Mouse (Mus musculus) testis, postnatal 10 days (tissue): ENCODE data around the gene Dynll2.
A peak's percentile ranks its signal among the peaks of the same experiment; 100 is the strongest.
"Not testable (repeated sequence)": the region's sequence is repeated elsewhere in the genome, so short reads cannot be mapped to it uniquely, and the experiment has no call there.

Source experiments
- DNase-seq: peaks from one replicate; pipeline ENCODE4 v3.0.0; 2021; ENCODE audit warnings: low spot score

Dynll2 gene

DNA sequence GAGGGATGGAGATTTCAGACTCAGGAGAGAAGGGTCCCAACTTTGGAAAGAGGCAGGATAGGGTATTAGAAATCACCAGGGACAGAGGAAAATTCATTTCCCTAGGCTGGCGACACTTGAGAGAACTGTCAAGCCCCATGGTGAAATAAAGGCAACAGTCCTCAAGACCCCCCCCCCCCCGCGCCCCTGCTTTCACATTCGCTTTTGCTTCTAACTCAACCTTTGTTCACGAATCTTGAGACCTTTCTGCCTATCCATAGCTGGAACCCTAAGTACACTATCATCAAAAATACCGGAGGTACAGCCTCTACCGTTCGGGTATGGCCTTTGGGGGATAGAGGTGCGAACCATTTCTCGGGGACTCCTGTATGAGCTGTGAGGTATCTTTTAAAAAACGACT is 528 bp upstream of the Dynll2 start:
- DNase-seq = no peak

GRCm38 (mm10) chr11:87986141-87986741 is 1.1 kb downstream of the Dynll2 start:
- DNase-seq = peak; percentile 86

- no peak for DNase-seq
These were observed 1.7 kb downstream of the Dynll2 start for GRCm38 (mm10) chr11:87985643-87986042.

DNA sequence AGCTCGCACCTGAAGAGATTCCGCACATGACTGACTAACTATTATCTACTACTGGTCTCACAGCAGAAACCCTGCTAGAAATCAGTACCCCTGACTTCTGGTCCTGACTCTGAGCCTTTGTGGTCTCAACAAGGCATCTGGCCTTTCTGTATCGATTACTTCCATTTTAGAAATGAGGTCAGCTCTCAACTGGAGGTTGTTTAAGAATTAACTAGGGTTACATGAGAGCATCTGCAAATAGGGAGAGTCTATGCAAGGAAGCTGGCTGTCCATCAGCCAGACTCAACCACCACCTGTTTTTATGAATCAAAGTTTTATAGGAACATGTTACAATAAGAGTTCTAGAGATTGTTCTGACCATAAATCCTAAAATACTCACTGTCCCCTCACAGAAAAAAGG is 2.8 kb downstream of the Dynll2 start:
- DNase-seq = no peak

DNA sequence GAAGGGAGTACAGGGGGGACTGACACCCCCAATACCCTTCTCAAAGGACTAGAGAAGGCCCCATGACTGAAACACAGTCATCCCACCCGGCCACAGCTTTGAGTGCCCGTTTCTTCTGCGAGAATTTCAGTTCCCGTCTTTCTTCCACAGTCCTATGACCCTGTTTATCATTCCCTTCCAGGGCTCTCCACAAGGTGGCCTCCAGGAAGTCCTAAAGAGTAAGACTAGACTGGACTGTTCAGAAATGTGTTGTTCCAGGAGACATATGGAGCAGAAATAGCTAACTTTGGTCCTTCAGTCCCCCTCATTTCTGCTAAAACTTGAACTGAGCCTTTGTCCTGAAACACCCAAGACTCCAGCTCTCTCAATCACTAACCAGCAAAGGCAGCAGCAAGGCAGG is 8.4 kb downstream of the Dynll2 start:
- DNase-seq = no peak

- DNase-seq = not testable (repeated sequence)
These were observed 10.3 kb downstream of the Dynll2 start for GRCm38 (mm10) chr11:87977021-87977420.

DNA sequence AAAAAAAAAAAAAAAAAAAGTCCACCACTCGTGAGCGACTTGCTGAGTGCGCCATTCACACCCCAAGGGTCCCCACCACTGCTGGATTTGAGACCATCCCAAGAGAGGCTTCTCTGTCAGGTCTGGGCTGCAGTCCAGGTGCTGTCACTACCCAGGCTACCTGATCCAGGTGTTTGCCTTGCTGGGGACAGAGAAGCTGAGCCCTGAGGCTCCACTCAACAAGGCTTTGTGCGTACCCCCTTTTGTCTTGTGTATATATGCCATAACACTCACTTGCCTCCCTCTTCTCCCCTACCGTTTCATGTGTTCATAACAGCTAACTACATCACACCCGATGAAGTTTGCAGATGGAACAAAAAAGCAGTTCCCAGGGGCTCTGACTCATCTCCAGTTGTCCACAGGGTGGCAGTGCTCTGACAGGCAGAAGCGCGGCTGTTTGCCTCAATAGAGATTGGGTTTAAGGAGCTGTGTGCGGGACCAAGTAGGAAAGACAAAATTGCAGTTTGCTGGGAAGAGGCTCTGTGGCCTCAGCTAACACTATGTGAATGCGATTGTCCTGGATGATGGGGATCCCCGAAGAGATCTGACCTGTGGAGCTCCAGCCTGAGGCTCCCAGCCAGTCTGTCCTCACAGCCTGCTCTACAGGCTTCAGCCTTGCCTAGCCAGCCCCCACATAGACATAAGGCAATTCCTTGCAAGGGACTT is 12.7 kb downstream of the Dynll2 start:
- DNase-seq = peak; percentile 66

GRCm38 (mm10) chr11:87973559-87974305 is 13.6 kb downstream of the Dynll2 start:
- no peak for DNase-seq

- DNase-seq = no peak
These were observed 14.5 kb downstream of the Dynll2 start for GRCm38 (mm10) chr11:87972829-87973228.

- DNase-seq = no peak
These were observed 18.8 kb downstream of the Dynll2 start for GRCm38 (mm10) chr11:87968356-87969122.

- peak; percentile 89 for DNase-seq
These were observed 19.5 kb downstream of the Dynll2 start for GRCm38 (mm10) chr11:87967692-87968289.

DNA sequence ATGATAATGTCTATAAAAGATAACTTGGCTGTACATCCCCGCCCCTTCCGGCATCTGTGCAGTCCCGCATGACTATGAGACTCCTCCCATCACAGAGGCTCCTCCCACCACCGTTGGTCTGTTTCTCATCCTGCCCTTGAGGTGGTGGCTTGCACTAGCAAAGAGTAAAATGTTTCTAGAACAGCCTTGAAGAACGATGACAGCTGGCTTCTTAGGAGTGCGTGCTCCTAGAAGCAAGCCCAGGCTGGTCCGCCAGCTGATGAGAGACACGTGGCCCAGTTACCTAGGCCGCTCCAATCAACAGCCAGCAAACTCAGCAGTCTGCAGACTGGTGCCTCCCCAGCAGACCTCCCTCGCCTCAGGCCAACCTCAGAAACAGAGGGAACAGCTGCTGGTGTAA is 21.1 kb downstream of the Dynll2 start:
- DNase-seq = peak; percentile 57

- DNase-seq = no peak
These were observed 22.0 kb downstream of the Dynll2 start for GRCm38 (mm10) chr11:87965293-87965692.

DNA sequence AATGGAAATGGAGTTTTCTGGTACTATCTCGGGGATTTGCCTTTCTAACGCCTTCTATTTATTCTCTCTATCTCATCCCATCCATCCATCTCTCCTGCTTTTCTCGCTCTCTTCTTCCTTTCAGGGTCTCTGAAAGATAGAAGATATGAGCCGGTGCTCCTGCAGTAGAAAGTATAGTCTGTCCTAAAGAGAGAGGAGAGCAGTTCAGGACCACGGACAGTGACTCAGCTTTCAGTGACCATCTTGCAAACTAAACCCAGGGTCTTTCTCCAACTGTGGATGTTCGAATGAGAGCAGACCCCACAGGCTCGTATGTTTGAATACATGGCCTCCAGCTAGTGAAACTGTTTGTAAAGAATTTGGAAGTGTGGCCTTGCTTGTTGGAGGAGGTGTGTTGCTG is 30.3 kb downstream of the Dynll2 start:
- no peak for DNase-seq

- DNase-seq = no peak
These were observed 32.2 kb downstream of the Dynll2 start for GRCm38 (mm10) chr11:87955144-87955543.

GRCm38 (mm10) chr11:87949990-87950389 is 37.3 kb downstream of the Dynll2 start:
- no peak for DNase-seq

DNA sequence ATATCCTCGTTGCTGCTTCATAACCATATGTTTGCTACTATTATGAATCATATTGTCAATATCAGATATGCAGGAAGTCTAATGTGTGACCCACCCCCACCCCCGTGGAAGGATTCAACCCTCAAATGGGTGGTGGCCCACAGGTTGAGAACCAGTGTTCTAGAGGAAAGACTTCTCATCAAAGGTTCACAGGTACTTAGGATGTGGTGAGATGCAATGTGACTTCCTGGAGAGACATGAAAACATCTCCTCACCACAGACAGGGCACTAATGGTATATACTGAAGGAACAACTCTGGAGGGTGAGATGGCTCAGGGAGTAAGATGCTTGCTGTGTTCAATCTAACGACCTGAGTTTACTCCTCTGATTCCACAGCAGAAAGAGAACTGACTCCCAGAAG is 51.9 kb downstream of the Dynll2 start:
- DNase-seq = no peak

DNA sequence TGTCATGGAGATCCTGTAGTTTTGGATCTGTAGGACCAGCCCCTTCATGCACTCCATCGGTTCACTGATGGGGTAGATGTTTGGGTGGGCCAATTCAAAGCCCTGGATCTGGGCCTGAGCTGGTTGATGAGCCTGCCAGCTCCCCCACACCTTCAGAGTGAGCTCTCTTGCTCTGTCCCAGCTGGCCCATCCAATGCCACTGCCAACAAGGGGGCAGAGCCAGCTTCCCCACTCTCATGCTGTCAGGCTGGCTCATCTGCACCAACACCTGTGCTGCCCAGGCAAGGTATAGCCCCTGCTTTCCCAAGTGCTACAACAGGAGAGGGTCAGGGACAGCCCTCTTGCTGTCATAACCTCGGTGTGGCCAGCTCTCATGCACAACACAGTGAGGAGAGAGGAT is 53.6 kb downstream of the Dynll2 start:
- DNase-seq = no peak

DNA sequence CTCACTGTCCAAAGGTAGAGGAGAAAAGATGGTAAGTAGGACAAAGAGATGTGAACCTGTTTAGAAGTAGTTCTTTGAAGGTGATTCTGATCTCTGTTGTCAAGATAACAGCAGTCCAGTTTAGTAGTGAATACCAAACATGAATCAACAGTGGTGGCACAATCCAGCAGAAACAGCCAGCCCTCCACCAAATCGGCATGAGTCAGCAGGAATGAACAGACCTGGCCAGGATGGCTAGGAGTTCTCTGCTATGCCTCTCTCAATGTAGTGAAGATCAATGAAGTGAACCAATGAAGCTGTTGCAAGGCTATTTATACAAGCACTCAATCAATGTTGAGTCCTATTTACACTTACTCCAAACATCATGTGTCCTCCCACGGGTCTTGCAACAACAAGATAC is 57.0 kb downstream of the Dynll2 start:
- DNase-seq = no peak
